Mouse (Mus musculus) neural tube, embryonic 12.5 days (tissue): ENCODE data around the gene Cfap43. TPM values are rescaled to one million over a fixed set of nuclear protein-coding genes. Genes with fewer than 3 reads are reported as not detected.
A peak's percentile ranks its signal among the peaks of the same experiment; 100 is the strongest.

Experiments
- ATAC-seq: fragments of 200-750 bp; cut with Nextera tagmentation; 2 replicates; pipeline ENCODE4 v1.8.0; 2017; ENCODE audit warnings: low read depth, mild to moderate bottlenecking, moderate TSS enrichment, moderate library complexity; ENCODE audit not compliant: low FRiP score
- H3K27ac ChIP-seq: fragments of 300-500 bp; sonication (generic); 2 replicates; pipeline ENCODE4 v1.5.1; 2016
- H3K27me3 ChIP-seq: fragments of 300-500 bp; sonication (generic); replicated peaks from 2 replicates; pipeline ENCODE4 v1.6.1; 2016; ENCODE audit warnings: mild to moderate bottlenecking
- H3K36me3 ChIP-seq: fragments of 300-500 bp; sonication (generic); 2 replicates; pipeline ENCODE4 v1.6.1; 2016; ENCODE audit warnings: mild to moderate bottlenecking
- H3K4me1 ChIP-seq: fragments of 300-500 bp; sonication (generic); 2 replicates; pipeline ENCODE4 v1.6.1; 2016
- H3K4me2 ChIP-seq: fragments of 300-500 bp; sonication (generic); replicated peaks from 2 replicates; pipeline ENCODE4 v1.6.1; 2016; ENCODE audit warnings: mild to moderate bottlenecking
- H3K4me3 ChIP-seq: fragments of 300-500 bp; sonication (generic); 2 replicates; pipeline ENCODE4 v1.5.1; 2016
- H3K9ac ChIP-seq: fragments of 300-500 bp; sonication (generic); 2 replicates; pipeline ENCODE4 v1.6.1; 2016; ENCODE audit warnings: mild to moderate bottlenecking
- H3K9me3 ChIP-seq: fragments of 300-500 bp; sonication (generic); 2 replicates; pipeline ENCODE4 v1.6.1; 2016; ENCODE audit warnings: mild to moderate bottlenecking
- WGBS: fragments of 180-500 bp; shearing (Covaris S2); methylation state at CpG from one replicate; pipeline ENCODE4 v1.1.7; 2016; 5-methylcytosine and 5-hydroxymethylcytosine counted together
- polyA plus RNA-seq: library from polyadenylated mRNA; unstranded; fragments of >200 nt; fragmentation: Nextera tagmentation; extraction: Ambion mirVana; gene quantifications from 2 replicates; pipeline ENCODE4 v1.2.1, GENCODE M21; 2016

Cfap43 gene
- polyA plus RNA-seq, 1 experiment from 2014 or later, result 0.18 TPM

DNA sequence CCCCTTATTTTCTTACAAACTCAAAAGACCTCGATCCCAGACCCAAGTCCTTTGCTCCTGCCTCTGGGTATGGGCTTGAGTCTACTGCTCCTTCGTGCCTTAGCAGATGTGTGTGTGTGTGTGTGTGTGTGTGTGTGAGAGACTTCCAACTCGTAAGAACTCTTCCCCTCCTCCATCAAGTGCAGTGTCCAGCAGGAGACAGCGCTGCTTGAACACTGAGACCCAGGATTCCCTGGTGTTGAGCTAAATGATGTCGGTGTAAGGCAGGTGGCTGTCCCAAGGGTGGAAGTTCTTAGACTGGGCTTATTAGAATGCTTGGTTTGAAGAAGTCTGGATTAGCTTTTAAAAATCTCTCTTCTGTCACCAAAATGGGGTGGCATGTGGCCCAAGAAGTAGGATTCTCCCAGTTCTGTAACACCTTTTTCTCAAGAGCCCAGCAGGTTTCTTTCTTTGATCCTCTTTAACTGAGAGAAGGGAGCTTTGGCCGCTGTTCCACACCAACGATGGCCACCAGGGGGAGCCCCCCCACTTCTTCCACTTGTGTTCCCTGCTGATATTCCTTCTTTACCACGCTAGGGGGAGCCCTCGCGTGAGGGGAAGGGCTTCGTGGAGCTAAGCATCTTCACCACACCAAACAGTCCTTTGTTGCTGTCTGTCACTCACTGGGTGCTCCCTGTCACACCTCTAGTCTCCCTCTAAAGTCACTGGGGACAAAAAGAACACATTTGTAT, 36.8 kb downstream of the Cfap43 start:
- no peaks in the 10 kb centered on the region for H3K9me3 ChIP-seq
- H3K4me2 ChIP-seq, result no peak overlapping the region
- no peak overlapping the region for H3K4me3 ChIP-seq
- no peak overlapping the region for H3K9ac ChIP-seq
- ATAC-seq, result peak; percentile 85
- H3K27ac ChIP-seq, result no peak overlapping the region
- no peaks in the 10 kb centered on the region for H3K27me3 ChIP-seq
- WGBS, result 25% methylated on average over 11 of the region's 11 CpGs
- peaks cover 5% of the 10 kb centered on the region for H3K4me1 ChIP-seq
- no peaks in the 10 kb centered on the region for H3K36me3 ChIP-seq

DNA sequence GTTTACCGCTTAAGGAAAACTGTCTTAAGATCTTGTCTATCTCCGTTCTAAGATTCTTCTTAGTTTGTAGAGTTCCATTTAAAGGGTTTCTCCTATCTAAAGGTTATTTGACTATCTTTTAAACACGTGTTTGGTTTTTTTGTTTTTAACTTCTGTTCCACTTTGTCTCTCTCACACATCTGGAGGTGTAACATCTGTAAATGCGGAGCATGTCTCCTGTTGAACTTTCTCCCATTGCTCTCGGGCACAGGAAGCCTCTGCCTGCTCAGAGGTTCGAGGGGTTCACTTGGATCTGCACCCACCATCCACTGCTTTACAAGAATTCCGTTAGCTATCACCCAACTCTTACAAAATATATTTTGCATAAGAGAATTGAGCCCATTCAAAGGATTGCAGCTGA, 37.5 kb downstream of the Cfap43 start:
- 85% methylated on average over 7 of the region's 7 CpGs for WGBS
- H3K9me3 ChIP-seq, result no peaks in the 10 kb centered on the region
- no peak overlapping the region for H3K27ac ChIP-seq
- H3K4me1 ChIP-seq, result peaks cover 5% of the 10 kb centered on the region
- H3K4me2 ChIP-seq, result no peak overlapping the region
- no peaks in the 10 kb centered on the region for H3K36me3 ChIP-seq
- H3K4me3 ChIP-seq, result no peak overlapping the region
- H3K9ac ChIP-seq, result no peak overlapping the region
- no peaks in the 10 kb centered on the region for H3K27me3 ChIP-seq
- no peak for ATAC-seq

DNA sequence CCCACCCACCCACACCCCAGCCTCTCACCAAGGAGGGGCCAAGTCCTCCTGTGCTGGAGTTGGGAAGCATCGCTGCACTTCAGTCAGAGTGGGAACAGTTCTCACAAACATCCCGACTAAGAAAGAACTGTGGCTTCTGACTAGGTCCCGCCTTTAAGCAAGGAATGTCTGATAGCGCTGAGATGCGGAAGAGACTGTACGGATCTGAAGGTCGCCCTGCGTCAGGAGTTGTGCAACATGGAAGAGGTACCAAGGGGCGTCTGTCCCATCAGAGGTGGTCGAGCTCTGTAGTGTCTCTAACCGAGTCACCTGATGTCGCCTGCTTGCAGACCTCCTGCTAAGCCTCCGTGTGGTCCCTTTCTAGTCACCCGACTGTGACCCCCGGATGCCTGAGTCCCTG, 42.8 kb downstream of the Cfap43 start:
- Histone ChIP-seq H3K27ac (no peak overlapping the region), H3K4me1 (no peaks in the 10 kb centered on the region), H3K36me3 (no peaks in the 10 kb centered on the region), H3K27me3 (no peaks in the 10 kb centered on the region), H3K4me3 (no peak overlapping the region), H3K9me3 (no peaks in the 10 kb centered on the region), H3K4me2 (no peak overlapping the region), H3K9ac (no peak overlapping the region)
- 80% methylated on average over 15 of the region's 15 CpGs for WGBS
- ATAC-seq, result no peak

DNA sequence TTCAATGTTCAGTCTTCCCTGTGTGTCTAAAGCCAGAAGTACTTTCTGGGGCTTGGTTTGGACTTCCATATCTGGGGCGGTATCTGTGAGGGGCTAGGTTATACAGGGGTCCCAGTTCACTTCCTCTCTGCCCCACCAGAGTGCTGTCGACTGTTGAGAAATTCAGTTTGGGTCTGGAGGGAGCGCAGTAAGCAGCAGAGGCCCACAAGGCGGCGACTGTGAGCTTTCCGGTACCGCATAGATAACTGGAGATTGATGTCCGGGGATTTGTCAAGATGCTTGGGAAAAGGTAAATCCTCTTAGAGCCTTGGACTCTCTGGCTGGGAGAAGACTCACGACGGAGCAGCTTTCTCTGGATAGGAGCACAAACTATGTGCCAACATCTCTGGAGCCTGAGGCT, 47.6 kb downstream of the Cfap43 start:
- no peak for ATAC-seq

DNA sequence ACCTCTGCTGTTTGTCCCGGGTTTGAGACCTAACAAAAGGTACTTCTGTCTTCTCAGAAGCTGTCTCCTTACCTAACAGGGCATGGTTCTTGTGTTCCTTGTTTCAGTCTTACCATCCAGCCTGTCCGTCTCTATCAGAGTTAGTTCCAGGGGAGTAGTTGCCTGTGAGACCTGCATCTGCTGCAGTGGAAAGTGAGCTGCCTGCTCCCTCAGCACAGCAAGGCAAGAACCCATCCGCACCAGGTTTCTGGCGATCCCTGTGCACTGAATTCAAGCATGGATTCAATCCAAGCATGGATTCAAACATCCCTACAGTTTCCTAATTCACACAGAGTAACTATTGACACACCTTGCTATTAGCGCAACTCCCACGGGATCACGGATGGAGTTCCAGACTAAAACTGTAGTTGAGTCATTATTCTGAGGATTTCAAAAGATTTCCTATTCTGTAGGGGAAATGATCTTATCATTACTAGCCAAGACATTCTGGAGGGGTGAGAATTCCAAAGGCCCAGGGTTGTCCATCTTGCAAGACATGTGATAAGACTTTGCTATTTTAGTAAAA, 48.9 kb downstream of the Cfap43 start:
- H3K9ac ChIP-seq, result no peak overlapping the region
- no peak overlapping the region for H3K4me2 ChIP-seq
- H3K4me3 ChIP-seq, result no peak overlapping the region
- ATAC-seq, result no peak
- H3K27ac ChIP-seq, result no peak overlapping the region
- H3K36me3 ChIP-seq, result no peaks in the 10 kb centered on the region
- no peaks in the 10 kb centered on the region for H3K9me3 ChIP-seq
- H3K27me3 ChIP-seq, result no peaks in the 10 kb centered on the region
- 82% methylated on average over 7 of the region's 7 CpGs for WGBS
- H3K4me1 ChIP-seq, result 0 out of 2 replicates have a peak, but pooled peaks cover under 1% of the 10 kb centered on the region

More for the DNA sequence above, 47.6 kb downstream of the Cfap43 start:
- Histone ChIP-seq H3K27me3 (no peaks in the 10 kb centered on the region), H3K27ac (no peak overlapping the region), H3K9ac (no peak overlapping the region), H3K4me2 (no peak overlapping the region), H3K36me3 (no peaks in the 10 kb centered on the region), H3K4me3 (no peak overlapping the region), H3K9me3 (no peaks in the 10 kb centered on the region), H3K4me1 (no peaks in the 10 kb centered on the region)
- 28% methylated on average over 10 of the region's 10 CpGs for WGBS

- Histone ChIP-seq H3K27me3 (no peaks in the 10 kb centered on the region), H3K4me3 (no peak overlapping the region), H3K9ac (no peak overlapping the region), H3K9me3 (no peaks in the 10 kb centered on the region), H3K4me2 (no peak overlapping the region), H3K36me3 (no peaks in the 10 kb centered on the region), H3K27ac (no peak overlapping the region), H3K4me1 (peaks cover 7% of the 10 kb centered on the region)
- ATAC-seq, result no peak
- 74% methylated on average over 3 of the region's 3 CpGs for WGBS
These were observed 49.6 kb downstream of the Cfap43 start for GRCm38 (mm10) chr19:47869516-47869915.

DNA sequence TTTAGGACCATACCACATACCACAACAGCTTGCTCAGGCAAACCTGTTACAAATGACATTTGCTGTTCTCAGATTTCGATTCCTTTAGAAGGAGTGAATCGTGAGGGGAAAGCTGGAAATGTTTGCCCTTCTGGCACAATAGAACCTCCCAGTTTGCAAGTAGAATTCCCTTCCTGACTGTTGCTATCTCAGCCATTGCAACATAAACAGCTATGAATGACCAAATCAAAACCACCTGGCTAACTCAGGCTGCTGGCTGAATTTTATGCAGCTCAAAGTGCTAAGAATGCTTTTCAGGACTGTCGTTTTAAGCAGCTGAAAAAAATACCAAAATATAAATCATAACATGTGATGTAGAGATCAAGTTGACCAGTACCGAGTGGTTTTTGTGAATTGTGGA, 50.1 kb downstream of the Cfap43 start:
- Histone ChIP-seq H3K4me1 (peaks cover 7% of the 10 kb centered on the region), H3K4me2 (no peak overlapping the region), H3K27me3 (no peaks in the 10 kb centered on the region), H3K36me3 (no peaks in the 10 kb centered on the region), H3K9ac (no peak overlapping the region), H3K4me3 (no peak overlapping the region), H3K9me3 (no peaks in the 10 kb centered on the region), H3K27ac (no peak overlapping the region)
- WGBS, result 77% methylated on average over 4 of the region's 4 CpGs
- ATAC-seq, result no peak

GRCm38 (mm10) chr19:47867628-47868175, 51.4 kb downstream of the Cfap43 start:
- H3K27ac ChIP-seq, result no peak overlapping the region
- H3K4me1 ChIP-seq, result peaks cover 7% of the 10 kb centered on the region
- no peaks in the 10 kb centered on the region for H3K9me3 ChIP-seq
- no peak overlapping the region for H3K9ac ChIP-seq
- H3K36me3 ChIP-seq, result no peaks in the 10 kb centered on the region
- H3K4me2 ChIP-seq, result no peak overlapping the region
- no peak for ATAC-seq
- no peak overlapping the region for H3K4me3 ChIP-seq
- WGBS, result 74% methylated on average over 4 of the region's 4 CpGs
- no peaks in the 10 kb centered on the region for H3K27me3 ChIP-seq

GRCm38 (mm10) chr19:47865353-47865947, 53.6 kb downstream of the Cfap43 start, which contains the start of gene Gsto2:
Gene Gsto2 (plus strand): TSS chr19:47865534.
- H3K9ac ChIP-seq, result peak within 1 kb of the TSS; percentile 84
- peak; percentile 100 for ATAC-seq
- peak within 1 kb of the TSS; percentile 64 for H3K4me3 ChIP-seq
- WGBS, result under 1% methylated on average over 49 of the region's 49 CpGs
- peak within 1 kb of the TSS; percentile 68; the same call in 1 of the 2 replicates for H3K27ac ChIP-seq
- H3K36me3 ChIP-seq, result peaks cover 3% of the 10 kb centered on the region; the same call in 1 of the 2 replicates
- H3K27me3 ChIP-seq, result no peaks in the 10 kb centered on the region
- H3K4me2 ChIP-seq, result peak within 1 kb of the TSS; percentile 84
- H3K9me3 ChIP-seq, result no peaks in the 10 kb centered on the region
- peaks cover 7% of the 10 kb centered on the region for H3K4me1 ChIP-seq

DNA sequence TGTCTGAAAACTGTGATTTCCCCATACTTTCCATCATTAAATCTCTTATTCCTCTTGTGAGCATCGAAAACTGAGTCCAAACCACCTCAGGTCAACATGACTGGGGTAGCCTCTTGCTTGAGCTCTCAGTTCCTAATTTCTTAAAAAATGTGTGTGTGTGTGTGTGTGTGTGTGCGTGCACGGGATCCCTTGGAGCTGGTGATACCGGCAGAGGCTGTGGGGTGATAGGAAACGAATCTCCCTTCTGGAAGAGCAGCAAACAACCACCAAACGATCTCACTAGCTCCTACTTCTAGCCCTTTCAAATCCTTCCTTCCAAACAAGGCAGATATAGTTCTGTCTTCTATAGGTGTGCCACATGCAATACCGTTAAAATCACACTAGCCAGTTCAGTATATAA, 54.4 kb downstream of the Cfap43 start:
- H3K27ac ChIP-seq, result no peak overlapping the region
- H3K9ac ChIP-seq, result no peak overlapping the region
- no peaks in the 10 kb centered on the region for H3K27me3 ChIP-seq
- peak overlapping the region; percentile 64 for H3K4me3 ChIP-seq
- no peak for ATAC-seq
- peak overlapping the region; percentile 84 for H3K4me2 ChIP-seq
- no peaks in the 10 kb centered on the region for H3K9me3 ChIP-seq
- WGBS, result 87% methylated on average over 7 of the region's 7 CpGs
- peaks cover 7% of the 10 kb centered on the region for H3K4me1 ChIP-seq
- H3K36me3 ChIP-seq, result peaks cover 9% of the 10 kb centered on the region; the same call in 1 of the 2 replicates

DNA sequence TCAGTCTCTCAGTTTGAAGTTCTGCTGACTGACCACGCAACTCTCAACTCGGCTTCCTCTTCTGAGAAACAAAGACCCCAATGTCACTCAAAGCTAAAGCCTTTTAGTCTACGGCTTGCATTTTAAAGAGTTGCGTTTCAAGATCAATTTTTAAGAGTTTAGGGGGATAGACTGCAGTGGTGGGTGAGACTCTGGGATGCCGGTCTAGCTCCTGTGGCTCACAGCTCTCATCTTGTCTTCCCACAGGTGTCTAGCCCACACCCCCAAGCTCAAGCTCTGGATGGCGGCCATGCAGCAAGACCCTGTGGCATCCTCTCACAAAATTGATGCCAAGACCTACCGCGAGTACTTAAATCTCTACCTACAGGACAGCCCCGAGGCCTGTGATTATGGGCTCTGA, 55.0 kb downstream of the Cfap43 start:
- Histone ChIP-seq H3K27ac (no peak overlapping the region), H3K27me3 (no peaks in the 10 kb centered on the region), H3K9ac (no peak overlapping the region), H3K4me3 (no peak overlapping the region), H3K36me3 (peaks cover 15% of the 10 kb centered on the region; the same call in 1 of the 2 replicates), H3K9me3 (no peaks in the 10 kb centered on the region), H3K4me2 (no peak overlapping the region), H3K4me1 (peaks cover 7% of the 10 kb centered on the region)
- ATAC-seq, result no peak
- 96% methylated on average over 9 of the region's 9 CpGs for whole genome bisulfite sequencing

DNA sequence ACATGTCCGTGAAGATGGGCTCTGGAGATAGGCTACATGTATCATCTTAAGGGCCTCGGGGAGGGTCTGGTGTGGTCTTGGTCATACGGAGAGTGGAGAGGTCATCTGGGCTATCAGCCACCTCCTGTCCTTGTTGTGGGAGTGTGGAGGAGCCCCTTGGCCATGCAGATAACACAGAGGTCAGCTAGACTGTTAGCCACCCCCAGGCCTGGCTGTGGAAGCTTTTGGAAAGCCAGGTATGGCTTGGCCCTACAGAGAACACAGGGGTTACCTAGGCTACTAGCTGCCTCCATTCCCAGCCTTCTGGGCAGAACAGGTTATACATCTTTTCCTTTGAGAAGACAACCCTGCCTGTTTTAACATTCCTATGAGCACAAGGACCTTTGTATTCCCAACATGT, 56.5 kb downstream of the Cfap43 start:
- Histone ChIP-seq H3K4me3 (no peak overlapping the region), H3K9ac (no peak overlapping the region), H3K27ac (no peak overlapping the region), H3K4me1 (peaks cover 7% of the 10 kb centered on the region), H3K9me3 (no peaks in the 10 kb centered on the region), H3K27me3 (no peaks in the 10 kb centered on the region), H3K36me3 (peaks cover 15% of the 10 kb centered on the region; the same call in 1 of the 2 replicates), H3K4me2 (no peak overlapping the region)
- 93% methylated on average over 3 of the region's 3 CpGs for WGBS
- no peak for ATAC-seq
